ENCODE assay signal across 9 mouse cellular contexts in genomic region chr10:66852708-66853107, GRCm38 (mm10).
DNase-seq lines count a peak whose midpoint lies in the region; ATAC-seq and TF ChIP-seq lines count a peak whose summit lies in the region.
"Had no signal": no experiment of that assay in that cellular context is flagged by ENCODE, and none has a peak within 500 bp of the region (broad histone marks: within the 10 kb centered on the region; RNA-seq: fewer than 3 reads in every experiment).

No protein-coding gene starts in this region.

- peak overlapping the region; percentile 92 for H3K4me2 ChIP-seq in CH12.LX (ENCODE audit: insufficient read depth, low read depth, poor library complexity, severe bottlenecking)
- peak overlapping the region; percentile 51; the same call in 1 of the 2 replicates for H3K4me2 ChIP-seq in heart, embryonic 15.5 days
- H3K4me2 ChIP-seq in forebrain, embryonic 11.5 days (ENCODE audit: low read depth, low read length, severe bottlenecking), result no peak overlapping the region

- H3K27ac ChIP-seq in CH12.LX (ENCODE audit: insufficient read depth, low read depth), result no peak overlapping the region
- no peak overlapping the region for H3K27ac ChIP-seq in heart, embryonic 15.5 days
- no peak overlapping the region for H3K27ac ChIP-seq in hindbrain, embryonic 10.5 days
- H3K27ac ChIP-seq in forebrain, embryonic 11.5 days (ENCODE audit: low read depth, low read length), result no peak overlapping the region
- H3K27ac ChIP-seq: limb, embryonic 15.5 days had no signal

- H3K9me3 ChIP-seq in CH12.LX (replicated peaks; ENCODE audit: low read length), result peaks cover 9% of the 10 kb centered on the region
- H3K9me3 ChIP-seq in heart, embryonic 15.5 days (replicated peaks), result no peaks in the 10 kb centered on the region
- 0 out of 2 replicates have a peak, but pooled peaks cover 2% of the 10 kb centered on the region for H3K9me3 ChIP-seq in hindbrain, embryonic 10.5 days
- no peaks in the 10 kb centered on the region for H3K9me3 ChIP-seq in forebrain, embryonic 11.5 days (ENCODE audit: control insufficient read depth, low read length)
- H3K9me3 ChIP-seq: limb, embryonic 15.5 days had no signal

- H3K4me1 ChIP-seq in CH12.LX (ENCODE audit: control insufficient read depth in 1 of 2, insufficient read depth in 2 of 2), result peaks cover 13 to 47% of the 10 kb centered on the region in 2 experiments
- H3K4me1 ChIP-seq in heart, embryonic 15.5 days (replicated peaks), result peaks cover 3% of the 10 kb centered on the region; the same call in 1 of the 2 replicates
- 0 out of 2 replicates have a peak, but pooled peaks cover 3% of the 10 kb centered on the region for H3K4me1 ChIP-seq in hindbrain, embryonic 10.5 days (replicated peaks)
- H3K4me1 ChIP-seq in forebrain, embryonic 11.5 days (replicated peaks; ENCODE audit: control insufficient read depth, insufficient read depth, low read length), result no peaks in the 10 kb centered on the region

- no peak overlapping the region for H3K4me3 ChIP-seq in CH12.LX (replicated peaks in 1 of 3; ENCODE audit: low read depth in 2 of 3, low read length in 2 of 3, poor library complexity in 1 of 3)
- no peak overlapping the region for H3K4me3 ChIP-seq in heart, embryonic 15.5 days
- no peak overlapping the region for H3K4me3 ChIP-seq in hindbrain, embryonic 10.5 days
- H3K4me3 ChIP-seq in forebrain, embryonic 11.5 days (ENCODE audit: low read depth, low read length), result no peak overlapping the region

- in situ Hi-C loops in CH12.LX (cut with MboI; ENCODE audit: low pct_ligation_motif_present, low pct_unique_long_range_greater_than_20kb, low sequenced_read_pairs), result no loop called here

- H3K27me3 ChIP-seq in CH12.LX (replicated peaks), result no peaks in the 10 kb centered on the region
- no peaks in the 10 kb centered on the region for H3K27me3 ChIP-seq in heart, embryonic 15.5 days
- no peaks in the 10 kb centered on the region for H3K27me3 ChIP-seq in hindbrain, embryonic 10.5 days (ENCODE audit: insufficient read depth, poor library complexity, severe bottlenecking)
- no peaks in the 10 kb centered on the region for H3K27me3 ChIP-seq in forebrain, embryonic 11.5 days (ENCODE audit: control insufficient read depth, insufficient read depth, low read length)
- H3K27me3 ChIP-seq: limb, embryonic 15.5 days had no signal

- no peak for ATAC-seq in heart, embryonic 15.5 days (replicated peaks; ENCODE audit: insufficient number of reproducible peaks, insufficient read depth, low FRiP score, low read depth)
- peak; percentile 71 for ATAC-seq in monocyte, adult 5-6 weeks (replicated peaks; ENCODE audit: insufficient number of reproducible peaks, low FRiP score, low TSS enrichment, poor library complexity, severe bottlenecking)
- no peak for ATAC-seq in forebrain, embryonic 11.5 days (replicated peaks; ENCODE audit: low FRiP score)

- no peak; the same call in 1 of the 2 replicates for TF ChIP-seq RAD21 in CH12.LX (IDR thresholded peaks at IDR 0.05; ENCODE audit: low read depth, low read length)

- 29% methylated on average over 5 of the region's 5 CpGs for WGBS in heart, embryonic 15.5 days
- WGBS in hindbrain, embryonic 10.5 days, result 51% methylated on average over 5 of the region's 5 CpGs
- 63% methylated on average over 5 of the region's 5 CpGs for WGBS in forebrain, embryonic 11.5 days

- H3K79me2 ChIP-seq in CH12.LX (replicated peaks; ENCODE audit: control insufficient read depth, extremely low read depth, insufficient read depth, poor library complexity, severe bottlenecking), result no peaks in the 10 kb centered on the region

- H3K36me3 ChIP-seq in CH12.LX (replicated peaks in 1 of 2; ENCODE audit: control insufficient read depth in 1 of 2, insufficient read depth in 1 of 2, low read length in 1 of 2), result no peaks in the 10 kb centered on the region
- H3K36me3 ChIP-seq in heart, embryonic 15.5 days, result no peaks in the 10 kb centered on the region
- no peaks in the 10 kb centered on the region for H3K36me3 ChIP-seq in hindbrain, embryonic 10.5 days
- no peaks in the 10 kb centered on the region for H3K36me3 ChIP-seq in forebrain, embryonic 11.5 days (ENCODE audit: control insufficient read depth, insufficient read depth, low read length)
- H3K36me3 ChIP-seq: limb, embryonic 15.5 days had no signal

- no peak for TF ChIP-seq POLR2A in CH12.LX (IDR thresholded peaks at IDR 0.05; ENCODE audit: low read depth, low read length)

- no peak for TF ChIP-seq CTCF in CH12.LX (conservative IDR thresholded peaks at IDR 0.05 in 1 of 2, IDR thresholded peaks at IDR 0.05 in 1 of 2; ENCODE audit: low read depth in 2 of 2, low read length in 2 of 2)

- peak; percentile 17 for DNase-seq in kidney, adult 9 months
- DNase-seq in kidney, postnatal 4 days, result no peak
- DNase-seq in CH12.LX (ENCODE audit: extremely low read depth), result peak; percentile 85
- no peak for DNase-seq in hindbrain, embryonic 10.5 days (ENCODE audit: low spot score)
- no peak for DNase-seq in urinary bladder, postnatal 10 days (ENCODE audit: low spot score)
- DNase-seq in forebrain, embryonic 11.5 days (ENCODE audit: low spot score), result no peak

- TF ChIP-seq EP300 in CH12.LX (IDR thresholded peaks at IDR 0.05; ENCODE audit: low read length), result peak; percentile 84

- dilution Hi-C loops in CH12.LX (cut with MboI; ENCODE audit: extremely low pct_ligation_motif_present, extremely low pct_unique_long_range_greater_than_20kb, low sequenced_read_pairs), result no loop called here

- H3K9ac ChIP-seq in CH12.LX (ENCODE audit: insufficient read depth, low read depth), result peak overlapping the region; percentile 53; the same call in 1 of the 2 replicates
- no peak overlapping the region for H3K9ac ChIP-seq in heart, embryonic 15.5 days
- H3K9ac ChIP-seq in forebrain, embryonic 11.5 days (ENCODE audit: low read length), result no peak overlapping the region
- H3K9ac ChIP-seq: limb, embryonic 15.5 days had no signal

TF ChIP-seq in CH12.LX, 34 proteins besides CTCF, POLR2A, EP300 and RAD21:
- TF ChIP-seq POLR2AphosphoS2 (IDR thresholded peaks at IDR 0.05; ENCODE audit: low read depth, low read length), result no peak
- TF ChIP-seq PAX5 (IDR thresholded peaks at IDR 0.05; ENCODE audit: low read length), result no peak
- peak; percentile 47 for TF ChIP-seq MAX (IDR thresholded peaks at IDR 0.05; ENCODE audit: low read length)
- peak; percentile 63; the same call in 1 of the 2 replicates for TF ChIP-seq MAFK (IDR thresholded peaks at IDR 0.05; ENCODE audit: insufficient replicate concordance, low read length)
- TF ChIP-seq UBTF (IDR thresholded peaks at IDR 0.05; ENCODE audit: low read depth, low read length), result no peak
- no peak for TF ChIP-seq E2F4 (IDR thresholded peaks at IDR 0.05; ENCODE audit: insufficient replicate concordance, low read depth, low read length)
- peak; percentile 32; the same call in 1 of the 2 replicates for TF ChIP-seq HCFC1 (IDR thresholded peaks at IDR 0.05; ENCODE audit: low read depth, low read length)
- TF ChIP-seq TCF12 (IDR thresholded peaks at IDR 0.05; ENCODE audit: low read depth, low read length), result peak; percentile 62; the same call in 1 of the 2 replicates
- TF ChIP-seq IRF4 (IDR thresholded peaks at IDR 0.05; ENCODE audit: low read depth, low read length), result peak; percentile 81
- TF ChIP-seq NELFE (IDR thresholded peaks at IDR 0.05; ENCODE audit: low read depth, low read length), result no peak
- 0 out of 2 replicates have a peak, but pooled peaks have one; percentile 27 for TF ChIP-seq CHD2 (IDR thresholded peaks at IDR 0.05; ENCODE audit: low read length)
- no peak for TF ChIP-seq USF1 (IDR thresholded peaks at IDR 0.05; ENCODE audit: low read depth, low read length)
- TF ChIP-seq GABPA (IDR thresholded peaks at IDR 0.05; ENCODE audit: insufficient replicate concordance, low read depth, low read length), result no peak
- TF ChIP-seq ETS1 (conservative IDR thresholded peaks at IDR 0.05; ENCODE audit: low read depth, low read length), result peak; percentile 99
- no peak for TF ChIP-seq SMC3 (IDR thresholded peaks at IDR 0.05; ENCODE audit: low read depth, low read length)
- no peak for TF ChIP-seq CHD1 (IDR thresholded peaks at IDR 0.05; ENCODE audit: low read depth, low read length)
- no peak for TF ChIP-seq TBP (conservative IDR thresholded peaks at IDR 0.05; ENCODE audit: low read depth, low read length)
- TF ChIP-seq SIN3A (IDR thresholded peaks at IDR 0.05; ENCODE audit: low read length), result peak; percentile 78
- TF ChIP-seq ZC3H11A (IDR thresholded peaks at IDR 0.05; ENCODE audit: low read depth, low read length), result no peak
- TF ChIP-seq BHLHE40 (IDR thresholded peaks at IDR 0.05; ENCODE audit: low read depth, low read length), result peak; percentile 98
- TF ChIP-seq ZKSCAN1 (IDR thresholded peaks at IDR 0.05; ENCODE audit: borderline replicate concordance, low read depth, low read length), result no peak
- peak; percentile 45; the same call in 1 of the 2 replicates for TF ChIP-seq ZNF384 (IDR thresholded peaks at IDR 0.05; ENCODE audit: low read depth, low read length)
- TF ChIP-seq ZMIZ1 (IDR thresholded peaks at IDR 0.05; ENCODE audit: low read depth, low read length), result no peak
- no peak for TF ChIP-seq ELF1 (IDR thresholded peaks at IDR 0.05; ENCODE audit: low read depth, low read length)
- TF ChIP-seq MXI1 (IDR thresholded peaks at IDR 0.05; ENCODE audit: low read depth, low read length), result peak; percentile 63; the same call in 1 of the 2 replicates
- TF ChIP-seq MYC (IDR thresholded peaks at IDR 0.05; ENCODE audit: low read depth, low read length), result no peak; the same call in 1 of the 2 replicates
- peak; percentile 98 for TF ChIP-seq MEF2A (IDR thresholded peaks at IDR 0.05; ENCODE audit: borderline replicate concordance, low read depth, low read length)
- TF ChIP-seq USF2 (conservative IDR thresholded peaks at IDR 0.05; ENCODE audit: low read depth, low read length), result no peak
- TF ChIP-seq JUN (IDR thresholded peaks at IDR 0.05; ENCODE audit: insufficient read depth, low read depth, low read length), result peak; percentile 25; the same call in 1 of the 2 replicates
- peak; percentile 58 for TF ChIP-seq JUND (conservative IDR thresholded peaks at IDR 0.05; ENCODE audit: low read depth, low read length)
- TF ChIP-seq NRF1 (IDR thresholded peaks at IDR 0.05; ENCODE audit: low read depth, low read length), result no peak
- no peak for TF ChIP-seq KAT2A (IDR thresholded peaks at IDR 0.05; ENCODE audit: insufficient replicate concordance, low read length)
- no peak for TF ChIP-seq RCOR1 (conservative IDR thresholded peaks at IDR 0.05; ENCODE audit: low read depth, low read length)
- peak; percentile 70; the same call in 1 of the 2 replicates for TF ChIP-seq MAZ (IDR thresholded peaks at IDR 0.05; ENCODE audit: low read depth, low read length)

Comparison
In these comparisons a context has a peak if more than half of its experiments do, and no peak if none do; other contexts are left out.
1. DNase-seq: peak in kidney, adult 9 months (single experiment) and CH12.LX (single experiment); none in kidney, postnatal 4 days (0 of 2), hindbrain, embryonic 10.5 days (single experiment), urinary bladder, postnatal 10 days (single experiment) and forebrain, embryonic 11.5 days (single experiment).